Mouse (Mus musculus): ENCODE measurements around the gene Gpc6. TPM values are rescaled to one million over a fixed set of nuclear protein-coding genes. Genes with fewer than 3 reads are reported as not detected.

Gene Gpc6
- total RNA-seq, 2 experiments from 2014 or later, result 1.7 to 4.1 TPM

GRCm38 (mm10) chr14:117817196-117817595 lies 892.1 kb downstream of the Gpc6 start:
- no peak for TF ChIP-seq CTCF (IDR thresholded peaks at IDR 0.05)
- Histone ChIP-seq H3K27ac (no peak overlapping the region), H3K4me3 (no peak overlapping the region)
- no peak for DNase-seq
- intact Hi-C loops (cut with DNase I), result no loop called here

DNA sequence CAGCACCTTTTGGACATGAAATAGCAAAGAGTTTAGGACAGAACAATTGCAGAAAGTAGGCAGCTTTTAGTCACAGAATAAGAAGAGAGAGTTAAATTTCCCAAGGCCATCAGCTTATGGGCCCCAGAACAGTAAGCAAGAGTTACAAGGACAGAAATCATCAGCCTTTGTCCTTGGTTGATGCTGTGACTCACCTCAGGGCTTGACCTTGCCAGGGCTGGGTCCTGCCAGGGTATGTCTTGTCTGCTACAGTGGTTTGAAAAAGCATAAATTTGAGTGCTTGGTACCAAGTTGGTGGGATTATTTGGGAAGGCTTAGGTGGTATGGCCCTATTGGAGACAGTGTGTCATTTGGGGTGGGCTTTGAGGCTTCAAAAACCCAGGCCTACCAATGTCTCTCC lies 899.4 kb downstream of the Gpc6 start:
- H3K4me3 ChIP-seq, result no peak overlapping the region
- no peak for DNase-seq
- no peak for TF ChIP-seq CTCF (IDR thresholded peaks at IDR 0.05)
- intact Hi-C loops (cut with DNase I), result no loop called here
- H3K27ac ChIP-seq, result no peak overlapping the region

DNA sequence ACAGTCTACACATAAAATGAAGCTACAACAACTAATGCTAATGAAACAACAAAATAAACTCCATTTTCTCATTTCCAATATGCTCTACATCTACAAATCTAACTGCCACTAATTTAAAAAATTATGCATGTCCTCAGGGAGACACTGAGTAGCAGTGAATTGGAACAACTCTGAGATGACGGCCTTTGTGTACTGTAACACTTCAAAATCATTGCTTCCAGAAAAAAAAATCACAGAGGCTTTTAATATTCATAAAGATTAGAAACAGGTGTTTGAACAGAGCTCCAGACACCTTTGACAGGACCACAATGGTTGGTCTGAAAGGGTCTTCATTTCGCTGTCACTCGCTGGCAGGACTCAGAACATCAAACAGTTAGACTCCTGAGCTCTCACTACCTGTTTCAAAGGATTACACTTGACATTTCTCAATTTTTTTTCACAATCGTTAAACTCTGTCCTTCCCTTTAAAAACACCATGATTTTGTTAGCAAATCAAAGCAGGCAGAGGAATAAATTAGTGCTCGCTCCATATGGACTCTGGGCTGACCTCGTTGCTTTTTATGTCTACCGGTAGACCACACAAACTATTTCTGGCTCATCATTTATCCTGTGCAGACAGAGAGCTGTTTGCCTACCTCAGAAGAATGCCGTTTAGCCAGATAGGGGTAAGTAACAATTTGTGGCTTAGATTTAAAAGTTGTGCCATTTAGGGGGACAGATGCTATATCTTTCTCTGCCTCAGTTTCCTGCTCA lies 901.4 kb downstream of the Gpc6 start:
- Histone ChIP-seq H3K27ac (no peak overlapping the region), H3K4me3 (no peak overlapping the region)
- intact Hi-C loops (cut with DNase I), result no loop called here
- TF ChIP-seq CTCF (IDR thresholded peaks at IDR 0.05), result no peak
- no peak for DNase-seq

DNA sequence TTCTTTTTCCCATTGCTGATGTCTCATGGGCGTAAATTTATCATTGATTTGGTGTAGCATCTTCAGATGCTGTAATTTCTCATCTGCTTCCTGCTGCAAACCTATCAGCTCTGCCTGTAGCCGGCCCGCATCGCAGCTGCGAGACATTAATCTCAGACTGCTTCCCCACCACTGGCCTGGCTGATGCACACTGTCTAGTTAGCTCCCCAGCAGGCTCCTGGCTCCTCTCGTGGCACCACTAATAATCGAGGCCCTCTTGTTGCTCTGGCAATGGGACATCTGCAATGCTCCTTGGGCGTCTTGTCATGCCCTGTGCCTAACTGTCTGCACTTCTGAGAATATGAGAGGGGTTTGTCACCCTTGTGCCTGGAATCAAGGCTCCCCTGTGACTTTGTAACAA lies 906.2 kb downstream of the Gpc6 start:
- TF ChIP-seq CTCF (IDR thresholded peaks at IDR 0.05), result no peak
- DNase-seq, result no peak
- H3K4me3 ChIP-seq, result no peak overlapping the region
- no peak overlapping the region for H3K27ac ChIP-seq
- intact Hi-C loops (cut with DNase I), result no loop called here

DNA sequence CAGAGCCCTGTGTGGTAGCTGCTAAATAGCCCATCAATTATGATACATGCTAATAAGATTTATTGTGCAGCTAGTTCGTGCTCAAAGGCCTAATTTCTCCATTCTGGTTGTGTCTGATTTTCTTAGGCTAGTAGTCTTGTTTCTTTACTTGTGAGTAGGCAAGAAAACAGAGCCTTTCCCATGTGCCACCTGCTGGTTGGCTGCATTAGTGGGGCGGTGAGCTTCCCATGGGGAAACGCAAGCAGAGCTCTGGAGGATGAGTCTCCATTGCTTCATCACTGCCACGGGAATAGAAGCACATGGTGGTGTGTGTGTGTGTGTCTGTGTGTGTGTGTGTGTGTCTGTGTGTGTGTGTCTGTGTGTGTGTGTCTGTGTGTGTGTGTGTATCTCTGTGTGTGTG lies 906.6 kb downstream of the Gpc6 start:
- intact Hi-C loops (cut with DNase I), result no loop called here
- Histone ChIP-seq H3K27ac (no peak overlapping the region), H3K4me3 (no peak overlapping the region)
- peak; percentile 18 for DNase-seq
- TF ChIP-seq CTCF (IDR thresholded peaks at IDR 0.05), result peak; percentile 38

DNA sequence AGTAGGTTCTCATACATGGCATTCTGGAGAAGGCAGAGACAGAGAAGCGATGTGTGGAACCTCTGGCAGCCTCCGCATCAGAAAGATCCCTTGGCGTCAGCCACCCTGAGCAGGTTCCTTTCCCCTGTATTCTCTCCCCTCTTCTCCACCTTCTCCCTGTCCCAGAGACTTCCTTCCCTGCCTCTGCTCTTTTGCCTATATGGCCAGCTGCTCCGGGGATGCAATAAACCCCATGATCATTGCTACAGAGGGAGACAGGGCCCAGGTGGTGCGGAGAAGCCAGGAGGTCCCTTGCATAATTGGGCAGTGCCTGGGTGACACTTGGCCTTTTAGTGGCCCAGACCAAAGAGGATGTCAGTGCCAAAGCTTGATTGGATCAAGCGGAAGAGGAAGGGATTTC lies 910.4 kb downstream of the Gpc6 start:
- no peak for TF ChIP-seq CTCF (IDR thresholded peaks at IDR 0.05)
- Histone ChIP-seq H3K4me3 (no peak overlapping the region), H3K27ac (no peak overlapping the region)
- intact Hi-C loops (cut with DNase I), result no loop called here
- DNase-seq, result no peak

- DNase-seq, result no peak
- Histone ChIP-seq H3K27ac (no peak overlapping the region), H3K4me3 (no peak overlapping the region)
- intact Hi-C loops (cut with DNase I), result no loop called here
- no peak for TF ChIP-seq CTCF (IDR thresholded peaks at IDR 0.05)
These were observed 911.9 kb downstream of the Gpc6 start for GRCm38 (mm10) chr14:117837021-117837420.

- TF ChIP-seq CTCF (IDR thresholded peaks at IDR 0.05), result no peak
- Histone ChIP-seq H3K27ac (no peak overlapping the region), H3K4me3 (no peak overlapping the region)
- intact Hi-C loops (cut with DNase I), result no loop called here
- no peak for DNase-seq
These were observed 912.6 kb downstream of the Gpc6 start for GRCm38 (mm10) chr14:117837715-117838114.

- no peak for DNase-seq
- no peak for TF ChIP-seq CTCF (IDR thresholded peaks at IDR 0.05)
- intact Hi-C loops (cut with DNase I), result no loop called here
- Histone ChIP-seq H3K27ac (no peak overlapping the region), H3K4me3 (no peak overlapping the region)
These were observed 916.1 kb downstream of the Gpc6 start for GRCm38 (mm10) chr14:117841211-117841610.

- DNase-seq, result no peak
- intact Hi-C loops (cut with DNase I), result no loop called here
- TF ChIP-seq CTCF (IDR thresholded peaks at IDR 0.05), result no peak
- Histone ChIP-seq H3K27ac (no peak overlapping the region), H3K4me3 (no peak overlapping the region)
These were observed 916.9 kb downstream of the Gpc6 start for GRCm38 (mm10) chr14:117841797-117842553.

- Histone ChIP-seq H3K27ac (no peak overlapping the region), H3K4me3 (no peak overlapping the region)
- TF ChIP-seq CTCF (IDR thresholded peaks at IDR 0.05), result no peak
- no peak for DNase-seq
- intact Hi-C loops (cut with DNase I), result no loop called here
These were observed 924.7 kb downstream of the Gpc6 start for GRCm38 (mm10) chr14:117849591-117850505.

DNA sequence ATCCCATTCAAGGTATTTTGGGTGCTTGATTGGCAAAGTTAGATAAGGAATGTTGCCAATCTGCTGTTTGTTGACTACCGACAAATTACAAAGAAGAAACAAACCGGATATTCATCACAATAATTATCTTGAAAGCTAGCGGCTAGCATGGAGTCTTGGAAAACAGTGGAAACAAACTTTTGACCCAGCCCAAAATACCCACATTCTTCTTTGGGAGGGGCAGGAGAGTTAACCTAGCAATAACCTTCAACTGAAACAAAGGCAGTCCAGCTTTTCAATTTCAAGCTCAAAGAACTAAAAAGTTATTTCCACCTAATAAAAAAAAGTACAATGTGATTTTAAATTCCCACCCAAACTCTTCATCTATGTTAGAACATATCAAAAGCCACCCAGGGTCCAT lies 927.2 kb downstream of the Gpc6 start:
- DNase-seq, result no peak
- Histone ChIP-seq H3K4me3 (no peak overlapping the region), H3K27ac (no peak overlapping the region)
- no peak for TF ChIP-seq CTCF (IDR thresholded peaks at IDR 0.05)
- intact Hi-C loops (cut with DNase I), result no loop called here

DNA sequence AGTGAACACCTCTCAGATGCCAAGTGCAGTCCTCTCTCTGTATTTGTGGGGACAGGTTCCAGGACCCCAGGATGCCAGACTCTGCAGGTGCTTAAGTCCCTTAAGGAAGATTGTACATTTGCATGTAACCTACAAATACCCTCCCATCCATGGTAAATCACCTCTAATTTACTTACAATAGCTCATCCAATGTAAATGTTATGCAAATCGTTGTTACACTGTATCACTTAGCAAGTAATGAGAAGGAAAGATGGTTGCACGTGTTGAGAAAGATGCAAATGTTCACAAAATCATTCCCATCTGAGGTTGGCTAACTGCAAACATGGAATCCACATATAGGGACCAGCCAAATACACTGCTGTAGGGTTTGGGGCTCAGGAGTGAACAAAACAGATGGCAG lies 927.7 kb downstream of the Gpc6 start:
- no peak for TF ChIP-seq CTCF (IDR thresholded peaks at IDR 0.05)
- Histone ChIP-seq H3K4me3 (no peak overlapping the region), H3K27ac (no peak overlapping the region)
- no peak for DNase-seq
- intact Hi-C loops (cut with DNase I), result no loop called here
